Mouse (Mus musculus): ENCODE data around the gene Gm10197. TPM values are rescaled to one million over a fixed set of nuclear protein-coding genes. Genes with fewer than 3 reads are reported as not detected.
A peak's percentile ranks its signal among the peaks of the same experiment; 100 is the strongest.

Gm10197 gene
- polyA plus RNA-seq, 1 experiment from 2014 or later: 1.7 TPM

DNA sequence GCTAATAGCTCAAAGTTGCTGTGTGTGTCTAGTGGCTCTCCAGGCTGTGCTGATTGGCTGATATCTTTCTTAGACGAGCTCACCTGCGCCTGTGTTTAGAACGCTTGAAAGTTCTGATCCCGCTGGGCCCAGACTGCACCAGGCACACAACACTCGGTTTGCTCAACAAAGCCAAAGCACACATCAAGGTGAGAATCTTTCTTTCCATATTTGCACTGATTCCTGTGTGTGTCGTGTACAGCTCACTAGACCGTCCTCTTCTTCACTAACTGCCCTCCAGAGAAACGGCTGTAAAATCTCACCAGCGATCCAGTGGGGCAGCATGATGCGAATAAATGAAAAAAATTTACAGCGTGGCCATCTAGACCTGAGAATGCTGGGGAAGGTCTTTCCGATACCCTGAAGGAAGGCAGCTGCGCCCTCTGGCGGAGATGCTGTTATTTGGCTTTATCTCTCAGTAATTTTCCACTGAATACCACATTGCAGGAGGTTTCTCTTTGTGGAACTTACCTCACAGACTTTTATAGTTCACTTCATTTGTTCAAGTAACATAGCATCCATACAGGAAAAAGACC is 2.0 kb downstream of the Gm10197 start:
- peaks cover 24% of the 10 kb centered on the region for H3K36me3 ChIP-seq (replicated peaks)
- peaks cover 9% of the 10 kb centered on the region for H3K4me1 ChIP-seq
- 42% methylated on average over 14 of the region's 14 CpGs for WGBS
- H3K27ac ChIP-seq: no peak overlapping the region
- H3K4me2 ChIP-seq: no peak overlapping the region
- H3K9me3 ChIP-seq: no peaks in the 10 kb centered on the region
- H3K27me3 ChIP-seq: no peaks in the 10 kb centered on the region
- H3K4me3 ChIP-seq (replicated peaks): no peak overlapping the region
- no peak overlapping the region for H3K9ac ChIP-seq
- ATAC-seq (ENCODE audit: low FRiP score): peak; percentile 51; the same call in 1 of the 2 replicates

DNA sequence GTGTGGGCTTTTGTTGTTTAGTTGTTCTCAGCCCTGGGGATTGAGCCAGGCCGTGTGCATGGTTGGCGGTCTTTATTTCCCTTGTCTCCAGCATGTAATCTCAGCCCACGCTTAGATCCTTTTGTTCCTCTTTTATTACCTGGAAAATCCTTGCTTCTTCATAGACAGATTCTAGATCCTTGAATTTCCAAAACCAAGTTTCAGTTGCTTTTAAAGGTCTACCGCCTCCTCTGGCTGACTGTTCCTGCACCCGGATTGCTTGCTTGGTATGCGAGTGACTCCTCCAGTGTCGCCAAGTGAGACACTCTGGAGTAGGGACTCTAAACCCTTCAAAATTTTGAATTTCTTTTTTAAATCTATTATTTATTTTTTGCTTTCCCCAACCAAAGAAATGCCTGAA is 4.7 kb downstream of the Gm10197 start:
- no peaks in the 10 kb centered on the region for H3K9me3 ChIP-seq
- WGBS: 77% methylated on average over 7 of the region's 7 CpGs
- H3K4me3 ChIP-seq (replicated peaks): no peak overlapping the region
- no peak for ATAC-seq (ENCODE audit: low FRiP score)
- no peak overlapping the region for H3K27ac ChIP-seq
- H3K4me2 ChIP-seq: no peak overlapping the region
- H3K27me3 ChIP-seq: no peaks in the 10 kb centered on the region
- H3K9ac ChIP-seq: no peak overlapping the region
- H3K36me3 ChIP-seq (replicated peaks): peaks cover 7% of the 10 kb centered on the region
- H3K4me1 ChIP-seq: peaks cover 9% of the 10 kb centered on the region

DNA sequence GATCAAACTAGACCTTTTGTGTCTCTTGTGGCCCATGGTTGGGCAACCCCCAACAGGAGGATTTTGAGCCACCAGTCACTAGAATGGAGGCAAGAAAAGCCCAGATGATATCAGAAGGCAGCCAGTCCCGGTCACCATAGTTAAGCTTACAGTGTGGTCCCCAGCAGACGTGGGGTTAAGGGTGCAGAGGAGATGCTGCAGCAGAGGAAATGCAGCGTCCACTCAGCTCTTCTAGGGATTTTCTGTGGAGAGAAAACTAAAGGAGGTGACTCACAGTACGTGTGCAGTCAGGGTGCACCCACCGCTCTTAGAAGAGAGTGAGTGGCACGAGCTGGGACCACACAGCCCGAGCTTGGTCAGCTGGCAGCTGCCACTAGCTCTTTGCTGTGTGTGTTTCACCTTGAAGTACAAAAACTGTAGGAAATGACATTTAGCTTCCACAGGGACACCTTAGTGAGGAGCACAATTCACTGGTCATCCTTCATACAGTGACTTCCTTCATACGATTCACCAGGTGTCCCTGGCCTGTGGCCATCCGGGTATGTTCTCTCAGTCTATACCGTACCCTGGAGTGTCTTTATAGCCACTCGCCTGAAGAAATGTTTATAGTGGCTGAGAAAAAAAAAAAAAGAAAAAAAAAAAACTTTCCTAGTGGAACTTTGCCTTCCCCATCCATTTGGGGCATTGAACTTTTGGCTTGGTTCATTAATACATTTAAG is 5.3 kb downstream of the Gm10197 start:
- no peak for ATAC-seq (ENCODE audit: low FRiP score)
- Histone ChIP-seq H3K27ac (no peak overlapping the region), H3K4me2 (no peak overlapping the region), H3K36me3 (replicated peaks) (peaks cover under 1% of the 10 kb centered on the region), H3K4me1 (peaks cover 9% of the 10 kb centered on the region), H3K27me3 (no peaks in the 10 kb centered on the region), H3K9ac (no peak overlapping the region), H3K9me3 (no peaks in the 10 kb centered on the region), H3K4me3 (replicated peaks) (no peak overlapping the region)
- 86% methylated on average over 11 of the region's 11 CpGs for WGBS

DNA sequence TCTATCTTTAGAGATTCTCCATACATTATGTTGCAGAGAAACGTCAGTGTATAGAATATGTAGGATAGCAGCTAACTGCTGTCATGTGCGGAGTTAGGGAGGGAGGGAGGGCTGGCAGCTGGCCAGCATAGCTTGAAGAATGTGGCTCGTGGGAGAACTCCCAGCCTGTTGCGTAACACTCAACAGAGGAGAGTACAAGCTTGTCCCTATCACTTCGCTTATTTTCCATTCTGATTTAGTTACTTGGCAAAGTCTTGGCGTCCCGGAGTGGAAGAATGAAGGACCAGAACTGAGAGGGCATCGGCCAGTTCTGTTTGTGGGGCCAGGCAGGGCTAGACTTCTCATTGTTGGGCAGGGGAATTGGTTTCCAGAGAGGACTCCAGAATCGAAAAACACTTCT is 6.6 kb downstream of the Gm10197 start:
- 48% methylated on average over 9 of the region's 9 CpGs for WGBS
- H3K4me3 ChIP-seq (replicated peaks): no peak overlapping the region
- no peak overlapping the region for H3K9ac ChIP-seq
- H3K36me3 ChIP-seq (replicated peaks): no peaks in the 10 kb centered on the region
- H3K4me1 ChIP-seq: peaks cover 16% of the 10 kb centered on the region
- H3K9me3 ChIP-seq: no peaks in the 10 kb centered on the region
- H3K27me3 ChIP-seq: no peaks in the 10 kb centered on the region
- ATAC-seq (ENCODE audit: low FRiP score): peak; percentile 45; the same call in 1 of the 2 replicates
- H3K27ac ChIP-seq: peak overlapping the region; percentile 42; the same call in 1 of the 2 replicates
- peak overlapping the region; percentile 21 for H3K4me2 ChIP-seq

DNA sequence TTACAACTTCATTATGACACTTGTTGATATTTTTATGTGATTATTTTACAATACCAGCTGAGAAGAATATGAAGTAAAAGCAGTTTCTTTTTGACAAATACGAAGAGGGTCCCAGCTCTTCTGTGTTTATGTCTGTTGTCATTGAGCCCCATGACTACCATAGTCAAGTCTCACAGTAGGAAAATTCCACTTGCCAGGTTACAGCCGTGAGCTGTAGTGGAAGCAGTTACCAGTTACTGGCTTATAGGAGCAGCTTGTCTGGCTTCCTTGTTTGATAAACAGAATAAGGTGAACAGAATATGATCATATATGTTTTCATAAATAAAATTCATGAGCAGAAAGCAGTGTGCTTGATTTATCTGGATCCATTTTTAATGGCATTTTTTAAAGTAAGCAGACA is 7.0 kb downstream of the Gm10197 start:
- Histone ChIP-seq H3K9ac (no peak overlapping the region), H3K27ac (no peak overlapping the region), H3K4me3 (replicated peaks) (no peak overlapping the region), H3K27me3 (no peaks in the 10 kb centered on the region), H3K4me2 (no peak overlapping the region), H3K9me3 (no peaks in the 10 kb centered on the region), H3K36me3 (replicated peaks) (no peaks in the 10 kb centered on the region), H3K4me1 (peaks cover 20% of the 10 kb centered on the region)
- no peak for ATAC-seq (ENCODE audit: low FRiP score)
- WGBS: 84% methylated on average over 2 of the region's 2 CpGs

DNA sequence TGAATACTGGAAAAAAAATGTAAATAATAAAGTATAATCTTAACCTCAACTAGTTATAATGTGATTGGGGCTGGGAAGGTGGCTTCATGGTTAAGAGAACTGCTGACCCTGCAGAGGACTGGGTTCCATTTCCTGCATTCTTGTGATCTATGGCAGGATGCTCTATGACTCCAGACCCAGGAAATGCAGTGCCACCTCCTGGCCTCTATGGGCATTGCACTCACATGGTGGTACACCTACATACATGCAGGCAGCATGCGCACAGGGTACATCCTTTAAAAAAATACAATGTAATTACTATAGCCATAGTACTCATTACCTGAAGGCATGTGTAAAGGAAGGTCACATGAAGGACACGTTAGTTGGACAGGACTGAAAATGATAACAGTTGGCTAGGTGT is 8.6 kb downstream of the Gm10197 start:
- H3K9ac ChIP-seq: no peak overlapping the region
- H3K4me2 ChIP-seq: no peak overlapping the region
- H3K4me1 ChIP-seq: peaks cover 28% of the 10 kb centered on the region
- H3K36me3 ChIP-seq (replicated peaks): no peaks in the 10 kb centered on the region
- 50% methylated on average over 2 of the region's 2 CpGs for WGBS
- H3K27ac ChIP-seq: no peak overlapping the region
- H3K9me3 ChIP-seq: no peaks in the 10 kb centered on the region
- ATAC-seq (ENCODE audit: low FRiP score): no peak
- no peak overlapping the region for H3K4me3 ChIP-seq (replicated peaks)
- H3K27me3 ChIP-seq: no peaks in the 10 kb centered on the region

DNA sequence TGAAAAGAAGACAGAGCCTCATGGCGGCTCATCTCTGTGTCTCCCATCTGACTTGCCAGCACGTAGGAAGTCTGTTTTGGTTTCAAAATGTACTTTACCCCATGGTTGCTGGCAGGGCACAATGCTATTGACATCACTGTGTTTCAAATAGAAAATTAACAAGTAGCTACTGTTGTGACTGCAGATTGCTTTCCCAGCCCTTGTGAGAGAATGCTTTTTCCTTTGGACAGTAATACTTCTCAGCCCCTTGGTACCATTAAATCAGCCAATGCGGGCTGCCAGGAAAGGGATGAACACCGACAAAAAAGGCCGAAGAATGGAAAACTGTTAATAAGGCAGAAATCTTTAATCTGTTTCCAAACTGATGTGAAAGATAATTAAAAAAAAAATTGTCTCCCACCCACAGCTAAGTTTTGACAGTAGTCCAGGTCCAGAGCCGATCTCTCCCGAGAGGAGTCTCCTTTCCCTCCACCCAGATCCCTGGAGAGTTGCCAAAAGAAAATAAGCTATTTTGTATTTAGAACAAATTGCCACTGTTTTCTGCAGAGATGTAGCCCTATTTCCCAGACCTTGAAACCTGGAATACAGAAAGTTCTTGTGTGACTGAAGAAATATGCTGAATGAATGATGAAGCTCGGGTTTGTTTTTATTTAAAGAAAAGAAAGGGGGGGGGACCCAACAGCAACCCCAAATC is 11.2 kb downstream of the Gm10197 start:
- H3K27ac ChIP-seq: peak overlapping the region; percentile 68; the same call in 1 of the 2 replicates
- WGBS: 60% methylated on average over 8 of the region's 8 CpGs
- H3K9me3 ChIP-seq: no peaks in the 10 kb centered on the region
- no peak overlapping the region for H3K9ac ChIP-seq
- ATAC-seq (ENCODE audit: low FRiP score): 0 out of 2 replicates have a peak, but pooled peaks have one; percentile 10
- peaks cover 6% of the 10 kb centered on the region for H3K36me3 ChIP-seq (replicated peaks)
- no peak overlapping the region for H3K4me3 ChIP-seq (replicated peaks)
- peaks cover 26% of the 10 kb centered on the region for H3K4me1 ChIP-seq
- H3K27me3 ChIP-seq: no peaks in the 10 kb centered on the region
- no peak overlapping the region for H3K4me2 ChIP-seq

DNA sequence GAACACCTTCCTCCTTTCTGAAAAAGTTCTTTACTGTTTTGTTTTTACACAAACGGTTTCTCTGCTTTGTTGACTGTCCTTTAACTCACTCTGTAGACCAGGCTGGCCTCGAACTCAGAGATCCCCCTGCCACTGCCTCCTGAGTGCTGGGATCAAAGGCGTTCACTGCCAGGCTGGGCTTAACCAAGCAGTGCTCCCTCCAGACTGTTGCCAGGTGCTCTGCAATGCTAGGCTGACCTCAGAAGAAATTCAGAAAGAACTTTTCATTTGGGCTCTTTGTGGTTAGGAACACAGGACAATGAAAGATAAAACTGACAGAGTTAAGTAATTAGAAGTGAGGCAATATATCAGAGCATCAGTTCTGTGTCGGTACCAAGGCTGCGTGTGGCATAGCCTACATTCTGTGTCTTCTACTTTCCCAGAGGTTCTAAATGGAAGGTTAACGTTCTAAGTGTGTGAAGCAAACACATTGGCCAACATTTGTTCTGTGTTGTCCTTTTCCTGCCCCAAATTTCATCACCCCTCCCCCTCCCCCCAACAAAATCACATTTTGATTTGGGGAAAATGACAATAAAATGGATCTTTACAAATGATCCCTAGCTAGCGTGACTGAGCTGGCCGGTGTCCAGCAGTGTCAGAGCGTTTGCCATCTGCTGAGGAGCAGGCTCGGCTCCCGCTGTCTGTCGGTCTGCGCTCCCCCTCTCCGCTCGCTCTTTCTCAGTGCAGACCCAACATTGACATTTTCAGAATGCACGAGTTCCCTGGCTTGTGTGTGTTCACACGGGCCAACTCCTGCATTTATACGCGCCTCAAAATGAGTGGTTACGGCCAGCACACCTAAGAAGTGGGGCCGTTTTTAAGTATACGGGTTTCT is 12.2 kb downstream of the Gm10197 start:
- Histone ChIP-seq H3K27me3 (no peaks in the 10 kb centered on the region), H3K36me3 (replicated peaks) (peaks cover 6% of the 10 kb centered on the region), H3K4me1 (peaks cover 19% of the 10 kb centered on the region), H3K4me2 (no peak overlapping the region), H3K9ac (no peak overlapping the region), H3K9me3 (no peaks in the 10 kb centered on the region), H3K4me3 (replicated peaks) (no peak overlapping the region), H3K27ac (peak overlapping the region; percentile 68)
- WGBS: 66% methylated on average over 22 of the region's 22 CpGs
- peak; percentile 71; the same call in 1 of the 2 replicates for ATAC-seq (ENCODE audit: low FRiP score)

DNA sequence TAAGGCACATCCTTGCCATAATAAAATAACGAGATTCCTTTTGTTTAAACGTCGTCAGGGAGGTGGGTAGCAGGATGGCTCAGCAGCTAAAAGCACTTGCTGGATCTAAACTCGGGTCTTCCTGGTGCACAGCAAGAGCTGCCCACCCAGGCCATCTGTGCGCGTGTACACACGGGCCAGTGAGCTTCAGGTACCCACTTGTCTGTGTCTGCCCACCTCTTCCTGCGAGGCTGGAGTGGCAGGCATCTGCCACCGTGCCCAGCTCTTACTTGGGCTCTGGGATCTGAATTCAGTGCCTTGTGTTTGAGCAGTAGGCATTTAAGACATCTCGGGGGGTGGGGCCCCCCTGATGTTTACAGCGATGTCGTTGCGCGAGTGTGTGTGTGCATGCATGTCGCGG is 16.5 kb downstream of the Gm10197 start:
- no peaks in the 10 kb centered on the region for H3K9me3 ChIP-seq
- H3K4me3 ChIP-seq (replicated peaks): no peak overlapping the region
- peaks cover 17% of the 10 kb centered on the region for H3K36me3 ChIP-seq (replicated peaks)
- H3K4me1 ChIP-seq: peaks cover 19% of the 10 kb centered on the region
- no peak overlapping the region for H3K4me2 ChIP-seq
- no peak overlapping the region for H3K9ac ChIP-seq
- WGBS: 79% methylated on average over 16 of the region's 16 CpGs
- no peak for ATAC-seq (ENCODE audit: low FRiP score)
- H3K27me3 ChIP-seq: no peaks in the 10 kb centered on the region
- H3K27ac ChIP-seq: no peak overlapping the region

DNA sequence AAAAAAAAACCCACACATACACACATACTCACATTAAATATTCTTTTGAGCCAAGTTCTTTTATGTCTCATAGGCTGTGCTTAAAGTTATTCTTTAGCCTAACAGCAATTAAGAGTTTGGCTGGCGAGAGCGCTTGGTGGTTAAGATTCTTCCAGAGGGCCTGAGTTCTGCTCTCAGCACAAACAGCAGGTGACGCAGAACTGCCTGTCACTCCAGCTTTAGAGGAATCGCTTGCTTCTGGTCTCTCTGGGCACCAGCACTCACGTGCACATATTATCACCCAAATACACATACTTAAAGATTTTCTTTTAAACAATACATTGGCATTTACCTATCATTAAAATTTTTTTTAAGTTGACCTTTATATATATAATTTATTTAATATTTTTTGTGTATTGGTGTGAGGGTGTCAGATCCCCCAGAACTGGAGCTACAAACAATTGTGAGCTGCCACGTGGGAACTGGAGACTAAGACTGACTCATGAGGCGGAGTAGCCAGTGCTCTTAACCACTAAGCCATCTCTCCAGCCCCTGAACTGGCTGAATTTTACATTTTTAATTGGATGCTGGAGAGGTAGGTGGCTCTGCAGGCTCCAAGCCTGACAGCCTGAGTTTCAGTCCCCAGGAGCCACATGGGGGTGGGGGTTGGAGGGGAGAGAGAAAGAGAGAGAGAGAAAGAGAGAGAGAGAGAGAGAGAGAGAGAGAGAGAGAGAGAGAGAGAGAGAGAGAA is 17.1 kb downstream of the Gm10197 start:
- Histone ChIP-seq H3K27ac (no peak overlapping the region), H3K36me3 (replicated peaks) (peaks cover 22% of the 10 kb centered on the region), H3K4me2 (no peak overlapping the region), H3K9me3 (no peaks in the 10 kb centered on the region), H3K9ac (no peak overlapping the region), H3K27me3 (no peaks in the 10 kb centered on the region), H3K4me3 (replicated peaks) (no peak overlapping the region), H3K4me1 (peaks cover 13% of the 10 kb centered on the region)
- WGBS: 62% methylated on average over 7 of the region's 7 CpGs
- no peak for ATAC-seq (ENCODE audit: low FRiP score)

DNA sequence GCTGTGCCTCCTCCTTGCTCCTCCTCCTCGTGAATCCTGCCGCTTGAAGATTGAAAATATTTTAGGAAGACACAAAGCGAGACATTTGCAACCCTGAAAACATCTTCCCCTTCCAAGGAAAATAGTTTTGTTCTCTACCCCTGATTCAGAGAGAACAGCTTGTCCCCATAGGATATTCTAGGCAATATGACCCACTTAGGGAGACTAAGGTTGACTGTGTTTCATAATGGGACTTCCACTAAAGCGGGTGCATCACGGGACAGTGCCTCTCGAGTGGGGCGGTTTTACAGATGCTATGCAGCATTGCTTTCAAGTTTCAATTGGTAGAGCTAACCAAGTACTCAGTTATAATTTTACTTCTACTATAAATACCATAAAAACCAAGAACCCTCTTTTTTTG is 17.7 kb downstream of the Gm10197 start:
- H3K4me3 ChIP-seq (replicated peaks): no peak overlapping the region
- 86% methylated on average over 7 of the region's 7 CpGs for WGBS
- no peak overlapping the region for H3K9ac ChIP-seq
- H3K9me3 ChIP-seq: no peaks in the 10 kb centered on the region
- H3K27ac ChIP-seq: no peak overlapping the region
- no peaks in the 10 kb centered on the region for H3K27me3 ChIP-seq
- H3K4me1 ChIP-seq: peaks cover 7% of the 10 kb centered on the region
- H3K36me3 ChIP-seq (replicated peaks): peaks cover 22% of the 10 kb centered on the region
- ATAC-seq (ENCODE audit: low FRiP score): no peak
- no peak overlapping the region for H3K4me2 ChIP-seq
